Mouse (Mus musculus) splenic B cell, adult 2 months (primary cell): ENCODE measurements at regions not wholly inside any gene's neighbourhood (a gene's known extent, or its start where the extent isn't known, plus 50 kb on each side); places are given as distances from the start of the nearest gene placed in this dataset.

Experiments used
- DNase-seq: peaks from one replicate; pipeline ENCODE4 v3.0.0-alpha.2; 2011; ENCODE audit warnings: low read depth, low spot score
- H3K27me3 ChIP-seq: 2 replicates; pipeline ENCODE4 v1.6.1; 2012; ENCODE audit warnings: mild to moderate bottlenecking, low read length, moderate library complexity, mixed read lengths; ENCODE audit not compliant: control insufficient read depth, poor library complexity, insufficient read depth, severe bottlenecking
- H3K36me3 ChIP-seq: 2 replicates; pipeline ENCODE4 v1.6.1; 2012; ENCODE audit warnings: mild to moderate bottlenecking, low read length, moderate library complexity, mixed read lengths; ENCODE audit not compliant: control insufficient read depth, poor library complexity, insufficient read depth, severe bottlenecking

GRCm38 (mm10) chrX:158920217-158920616 is 289.9 kb upstream of the Rps6ka3 start:
- DNase-seq: no peak
- H3K36me3 ChIP-seq: no peaks in the 10 kb centered on the region
- H3K27me3 ChIP-seq: no peaks in the 10 kb centered on the region

- Histone ChIP-seq H3K27me3 (no peaks in the 10 kb centered on the region), H3K36me3 (no peaks in the 10 kb centered on the region)
- DNase-seq: no peak
Measured at GRCm38 (mm10) chrX:158921424-158921823, 288.7 kb upstream of the Rps6ka3 start.

GRCm38 (mm10) chrX:158921838-158922450 is 288.2 kb upstream of the Rps6ka3 start:
- H3K27me3 ChIP-seq: no peaks in the 10 kb centered on the region
- H3K36me3 ChIP-seq: no peaks in the 10 kb centered on the region
- DNase-seq: peak; percentile 67

- Histone ChIP-seq H3K36me3 (no peaks in the 10 kb centered on the region), H3K27me3 (no peaks in the 10 kb centered on the region)
- no peak for DNase-seq
Measured at GRCm38 (mm10) chrX:158923081-158923561, 287.0 kb upstream of the Rps6ka3 start.

GRCm38 (mm10) chrX:158923657-158924489 is 286.2 kb upstream of the Rps6ka3 start:
- Histone ChIP-seq H3K27me3 (no peaks in the 10 kb centered on the region), H3K36me3 (no peaks in the 10 kb centered on the region)
- DNase-seq: no peak

GRCm38 (mm10) chrX:158924490-158925398 is 285.4 kb upstream of the Rps6ka3 start:
- H3K36me3 ChIP-seq: no peaks in the 10 kb centered on the region
- no peaks in the 10 kb centered on the region for H3K27me3 ChIP-seq
- DNase-seq: peak; percentile 19

- DNase-seq: no peak
Measured at GRCm38 (mm10) chrX:158931864-158932263, 278.2 kb upstream of the Rps6ka3 start.

GRCm38 (mm10) chrX:158947191-158947590 is 262.9 kb upstream of the Rps6ka3 start:
- no peak for DNase-seq
- Histone ChIP-seq H3K36me3 (no peaks in the 10 kb centered on the region), H3K27me3 (no peaks in the 10 kb centered on the region)

More at GRCm38 (mm10) chrX:158931864-158932263, 278.2 kb upstream of the Rps6ka3 start:
- Histone ChIP-seq H3K27me3 (no peaks in the 10 kb centered on the region), H3K36me3 (no peaks in the 10 kb centered on the region)

GRCm38 (mm10) chrX:158971726-158972125 is 238.4 kb upstream of the Rps6ka3 start:
- peak; percentile 4 for DNase-seq
- no peaks in the 10 kb centered on the region for H3K36me3 ChIP-seq
- H3K27me3 ChIP-seq: no peaks in the 10 kb centered on the region

- Histone ChIP-seq H3K36me3 (no peaks in the 10 kb centered on the region), H3K27me3 (no peaks in the 10 kb centered on the region)
- DNase-seq: no peak
Measured at GRCm38 (mm10) chrX:158976648-158977047, 233.5 kb upstream of the Rps6ka3 start.

GRCm38 (mm10) chrX:158984721-158985120 is 225.4 kb upstream of the Rps6ka3 start:
- H3K27me3 ChIP-seq: no peaks in the 10 kb centered on the region
- no peak for DNase-seq
- no peaks in the 10 kb centered on the region for H3K36me3 ChIP-seq

- no peaks in the 10 kb centered on the region for H3K36me3 ChIP-seq
- H3K27me3 ChIP-seq: no peaks in the 10 kb centered on the region
- DNase-seq: no peak
Measured at GRCm38 (mm10) chrX:158987676-158988075, 222.4 kb upstream of the Rps6ka3 start.

- Histone ChIP-seq H3K36me3 (no peaks in the 10 kb centered on the region), H3K27me3 (no peaks in the 10 kb centered on the region)
- DNase-seq: no peak
Measured at GRCm38 (mm10) chrX:159018955-159019354, 191.2 kb upstream of the Rps6ka3 start.

GRCm38 (mm10) chrX:159026311-159026710 is 183.8 kb upstream of the Rps6ka3 start:
- no peaks in the 10 kb centered on the region for H3K36me3 ChIP-seq
- H3K27me3 ChIP-seq: no peaks in the 10 kb centered on the region
- DNase-seq: no peak
